Mouse (Mus musculus) heart, postnatal 14 days (tissue): ENCODE data around the gene Lmo7. TPM values are rescaled to one million over a fixed set of nuclear protein-coding genes. Genes with fewer than 3 reads are reported as not detected.

ENCODE experiments used
- DNase-seq, 2 experiments: peaks; one replicate each; pipeline ENCODE4 v3.0.0; 2021 to 2022
- intact Hi-C: fragments of 180-260 bp; cut with DNase I; formaldehyde crosslinking; loops from one replicate; pipeline ENCODE4 v1.15.1; 2025
- total RNA-seq, 2 experiments: library from RNA; stranded (reverse); gene quantifications; 2 replicates each; pipeline ENCODE4 v1.2.3; 2021

Gene Lmo7
- total RNA-seq, 2 experiments from 2014 or later = 375 to 378 TPM

DNA sequence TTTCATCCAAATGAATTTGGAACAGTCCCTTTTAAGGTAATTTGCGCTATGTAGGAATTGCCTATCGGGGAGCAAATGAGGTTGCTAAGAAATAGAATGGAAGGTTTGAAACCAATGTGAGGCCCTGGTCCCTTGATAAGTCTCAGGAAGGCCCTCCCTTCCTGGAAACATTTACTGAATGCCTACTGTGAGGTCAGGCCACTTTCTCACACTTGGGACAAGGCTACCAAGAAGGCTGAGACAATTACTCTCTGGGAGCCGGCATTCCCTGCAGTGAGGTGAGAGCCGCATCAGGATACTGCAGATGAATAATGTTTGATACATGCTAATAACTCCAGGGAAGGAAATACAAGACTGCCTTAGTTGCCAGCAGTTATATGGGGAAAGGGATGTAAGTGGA lies 93.1 kb downstream of the Lmo7 start:
- no peak for DNase-seq
- intact Hi-C loops = no loop called here

DNA sequence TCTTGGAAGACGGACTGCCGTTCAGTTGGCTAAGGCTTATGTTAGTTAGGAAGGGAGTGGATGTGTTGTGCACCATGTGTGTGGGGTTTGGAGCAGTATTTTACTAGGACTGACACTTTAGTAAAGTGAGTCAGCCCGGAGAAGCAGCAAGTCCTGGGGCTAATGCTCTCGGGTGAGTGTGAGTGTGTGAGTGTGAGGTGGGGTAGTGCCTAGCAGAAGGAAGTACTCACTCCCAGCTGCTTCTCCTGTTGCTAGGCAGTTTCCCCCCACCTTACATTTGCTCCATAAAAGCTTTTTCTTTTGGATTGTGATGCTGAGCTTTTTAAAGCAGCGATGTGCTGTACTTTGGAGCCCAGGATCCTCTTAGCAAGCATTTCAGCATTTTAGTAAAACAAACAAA lies 99.9 kb downstream of the Lmo7 start:
- intact Hi-C loops = no loop called here
- no peak for DNase-seq

- DNase-seq = peak; percentile 47
- intact Hi-C loops = no loop called here
Observed at GRCm38 (mm10) chr14:101830116-101830515, 100.4 kb downstream of the Lmo7 start.

GRCm38 (mm10) chr14:101834109-101834508 lies 104.4 kb downstream of the Lmo7 start:
- intact Hi-C loops = no loop called here
- DNase-seq = no peak

DNA sequence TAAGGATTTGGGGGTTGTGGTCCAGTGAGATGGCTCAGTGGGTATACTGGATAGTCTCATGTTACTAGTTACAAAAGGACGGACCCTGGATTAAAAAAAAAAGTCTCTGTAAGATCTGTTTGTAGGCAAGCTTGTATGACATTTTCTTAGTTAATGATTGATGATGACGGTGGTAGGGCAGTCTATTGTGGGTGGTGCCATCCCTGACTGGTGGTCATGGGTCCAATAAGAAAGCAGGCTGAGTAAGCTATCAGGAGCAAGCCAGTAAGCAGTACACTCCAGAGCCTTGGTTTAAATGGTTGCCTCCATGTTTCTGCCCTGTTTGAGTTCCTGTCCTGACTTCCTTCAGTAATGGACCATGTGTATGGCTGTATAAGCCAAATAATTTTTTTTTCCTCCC lies 106.6 kb downstream of the Lmo7 start:
- no peak for DNase-seq
- intact Hi-C loops = no loop called here

DNA sequence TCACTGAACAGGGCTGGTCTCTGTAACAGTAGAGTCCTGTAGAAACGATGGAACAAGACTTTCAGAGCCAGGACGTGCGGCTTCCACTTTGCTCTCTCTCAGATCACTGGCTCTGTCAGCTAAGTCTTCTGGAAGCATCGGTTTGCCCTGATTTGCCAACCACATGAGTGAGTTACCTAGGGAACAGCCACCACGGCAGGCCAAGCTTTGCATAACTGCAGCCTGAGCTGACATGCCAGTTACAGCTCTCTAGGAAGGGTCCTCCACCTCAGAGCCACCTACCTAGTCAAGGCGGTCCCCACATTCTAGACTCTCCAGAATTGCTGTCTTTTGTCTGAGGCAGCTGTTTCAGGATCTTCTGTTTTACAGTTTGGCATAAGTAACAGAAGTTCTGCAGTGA lies 107.4 kb downstream of the Lmo7 start:
- intact Hi-C loops = no loop called here
- no peak for DNase-seq

DNA sequence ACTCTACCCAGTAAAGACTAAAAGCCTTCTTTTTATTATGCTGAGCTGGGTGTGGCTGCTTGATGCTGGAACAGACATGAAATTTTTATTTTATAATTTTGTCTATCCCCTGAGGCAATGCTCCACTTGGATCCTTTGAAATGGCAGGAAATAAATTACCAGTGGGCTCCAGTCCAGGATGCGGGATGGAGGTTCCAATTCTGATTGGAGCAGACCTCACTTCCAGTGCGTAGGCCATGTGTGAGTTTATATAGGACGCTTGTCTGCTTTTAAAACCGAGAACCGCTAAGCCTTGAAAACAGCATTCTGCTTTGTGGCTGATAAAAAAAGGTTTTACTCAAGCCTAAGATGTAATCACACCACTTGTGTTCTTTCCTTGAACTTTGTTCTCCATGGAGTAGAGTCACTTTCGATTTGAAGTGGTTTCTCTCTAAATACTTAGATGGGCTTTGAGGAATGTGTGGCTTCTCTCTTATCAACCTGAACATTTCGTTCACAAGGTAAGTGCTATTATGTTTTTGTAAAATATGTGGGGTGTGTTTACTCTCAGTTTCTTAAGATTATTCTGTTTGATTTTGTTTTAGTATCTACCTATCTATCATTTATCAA lies 108.6 kb downstream of the Lmo7 start:
- no peak for DNase-seq
- intact Hi-C loops = no loop called here

DNA sequence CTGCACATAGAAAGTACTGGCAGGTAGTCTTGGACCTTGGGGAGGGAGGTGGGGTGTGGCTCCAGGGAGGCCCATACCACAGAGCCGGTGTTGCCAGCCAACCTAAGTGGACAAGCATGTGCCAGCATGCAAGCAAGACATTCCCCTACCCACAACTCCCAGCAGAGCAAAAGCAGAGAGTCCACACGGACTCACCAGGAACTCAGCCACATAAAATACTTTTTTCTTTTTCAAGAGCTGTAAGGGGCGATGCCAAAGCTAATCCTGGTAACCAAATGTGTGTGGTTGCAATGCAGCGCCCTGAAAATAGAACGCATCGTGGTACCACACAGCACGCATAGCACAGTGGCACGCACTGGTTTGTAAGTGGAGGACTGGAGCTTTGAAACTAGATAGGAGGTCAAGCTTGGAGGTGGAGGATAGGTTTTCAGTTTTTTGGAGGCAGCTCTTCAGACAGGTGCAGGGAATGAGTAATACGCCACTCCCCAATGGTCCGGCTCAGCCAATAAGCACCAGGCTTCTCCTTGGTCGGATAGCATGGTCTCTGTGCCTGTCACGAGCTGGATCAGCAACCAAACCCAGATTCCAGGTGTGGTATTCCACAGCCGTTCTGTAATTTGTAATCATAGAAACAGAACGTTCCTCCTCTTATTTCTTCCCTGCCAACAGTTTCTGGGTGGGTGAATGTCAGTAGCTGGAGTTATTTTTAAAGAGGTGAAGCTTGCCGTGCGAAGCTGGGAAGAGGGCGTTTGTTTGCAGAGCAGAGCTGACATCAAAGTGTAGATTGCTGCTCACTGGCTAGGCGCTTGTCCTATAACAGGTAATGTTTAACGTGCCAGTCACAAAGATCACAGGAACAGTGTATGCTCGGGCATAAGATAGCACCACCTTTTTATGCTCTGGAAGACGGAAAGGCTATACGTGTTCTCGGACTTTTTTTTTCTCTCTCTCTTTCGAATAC lies 110.3 kb downstream of the Lmo7 start:
- intact Hi-C loops = no loop called here
- peak in 1 of 2 experiments; percentile 46 for DNase-seq

- intact Hi-C loops = no loop called here
Observed at GRCm38 (mm10) chr14:101841271-101841670, 111.5 kb downstream of the Lmo7 start.

GRCm38 (mm10) chr14:101842521-101842920 lies 112.8 kb downstream of the Lmo7 start:
- intact Hi-C loops = loop anchor here (2.0 kb wide), 1 partner anchor 44 kb away; no protein-coding TSS in a partner anchor
- DNase-seq = no peak

More at GRCm38 (mm10) chr14:101841271-101841670, 111.5 kb downstream of the Lmo7 start:
- DNase-seq = no peak

DNA sequence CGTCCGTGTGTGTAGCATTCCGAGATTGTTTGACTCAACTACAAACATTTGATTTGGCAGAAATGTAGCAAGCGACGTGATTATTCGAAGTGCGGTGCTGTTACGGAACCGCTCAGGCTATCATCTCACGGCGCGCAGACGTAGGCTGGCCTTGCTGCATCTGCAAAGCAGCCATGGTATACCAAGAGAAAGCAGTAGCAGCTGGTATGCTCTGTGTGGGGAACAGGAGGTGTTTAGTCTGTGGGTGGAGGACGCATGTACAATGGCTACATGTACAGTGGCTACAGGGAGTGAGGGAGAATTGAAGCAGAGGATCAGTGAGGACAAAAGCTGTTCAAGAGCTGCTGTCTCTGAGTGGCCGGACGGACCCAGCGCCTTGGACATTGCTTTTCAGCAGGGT lies 113.7 kb downstream of the Lmo7 start:
- intact Hi-C loops = loop anchor here (2.0 kb wide), 1 partner anchor 43 kb away; no protein-coding TSS in a partner anchor
- no peak for DNase-seq

DNA sequence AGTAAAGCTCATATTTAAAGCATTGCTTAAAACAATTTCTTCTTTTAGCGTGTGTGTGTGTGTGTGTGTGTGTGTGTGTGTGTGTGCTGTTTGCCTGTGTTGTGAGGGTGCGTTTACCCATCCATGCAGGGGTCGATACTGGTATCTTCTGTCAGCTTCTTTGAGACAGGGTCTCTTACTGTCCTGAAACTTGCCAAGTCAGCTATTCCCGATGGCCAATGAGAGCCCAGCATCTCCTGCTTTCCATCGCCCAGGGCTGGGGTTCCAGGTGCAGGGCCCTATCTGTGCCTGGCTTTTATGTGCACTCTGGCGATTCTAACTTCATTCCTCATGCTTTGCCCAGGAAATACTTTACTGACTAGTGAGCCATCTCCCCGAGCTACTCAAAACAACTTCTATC lies 114.7 kb downstream of the Lmo7 start:
- no peak for DNase-seq
- intact Hi-C loops = no loop called here

DNA sequence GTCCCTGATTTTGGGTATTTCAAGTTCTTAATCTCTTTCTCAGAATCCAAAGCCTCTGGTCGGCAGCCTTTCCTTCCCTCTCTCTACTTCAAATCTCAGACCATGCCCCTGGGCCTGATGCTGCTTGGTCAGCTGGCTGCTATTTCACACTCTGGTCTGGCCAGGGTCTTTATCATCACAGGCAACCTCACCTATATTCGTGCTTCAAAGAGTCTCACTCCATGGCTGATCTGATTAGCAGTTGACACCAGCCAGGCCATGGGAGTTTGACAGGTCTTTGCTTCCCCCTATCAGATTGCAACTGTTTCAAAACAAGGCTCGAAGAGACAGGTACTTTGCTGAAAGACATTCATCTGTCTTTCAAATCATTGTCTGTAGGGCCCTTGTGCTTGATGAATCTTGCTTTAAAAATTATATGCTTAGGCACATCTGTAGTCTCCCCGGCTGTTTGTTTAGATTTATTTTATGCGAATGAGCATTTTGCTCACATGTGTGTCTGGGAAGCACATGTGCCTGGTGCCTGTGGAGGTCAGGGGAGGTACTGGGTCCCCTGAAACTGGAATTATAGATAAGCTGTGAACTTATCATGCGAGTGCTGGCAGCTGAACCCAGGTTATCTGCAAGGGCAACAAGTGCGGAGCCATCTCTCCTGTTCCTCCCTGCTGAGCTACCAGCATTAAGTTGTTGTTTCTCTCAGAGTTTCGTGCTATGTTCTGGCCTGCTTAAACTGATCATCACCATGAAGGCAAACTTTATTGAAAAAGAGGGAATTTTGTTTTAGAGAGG lies 116.5 kb downstream of the Lmo7 start:
- DNase-seq = no peak
- intact Hi-C loops = no loop called here

DNA sequence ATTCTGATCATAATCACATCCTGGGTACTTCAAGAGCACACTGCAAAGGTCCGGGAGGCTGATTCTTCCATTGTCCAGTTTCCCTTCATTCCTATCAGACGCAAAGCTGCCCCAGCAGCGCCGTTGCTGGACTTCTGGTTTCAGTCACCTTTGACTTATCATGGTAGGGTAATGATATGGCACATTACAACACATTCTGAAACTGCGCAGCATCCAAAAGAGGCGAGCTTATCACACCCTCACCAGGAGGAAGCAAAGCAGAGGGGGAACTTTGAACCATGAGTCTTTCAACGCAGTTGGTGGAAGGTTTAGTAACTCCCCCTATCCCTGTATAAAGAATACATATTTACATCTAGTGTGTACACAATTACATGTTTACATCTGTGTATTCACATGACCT lies 117.8 kb downstream of the Lmo7 start:
- no peak for DNase-seq
- intact Hi-C loops = no loop called here

DNA sequence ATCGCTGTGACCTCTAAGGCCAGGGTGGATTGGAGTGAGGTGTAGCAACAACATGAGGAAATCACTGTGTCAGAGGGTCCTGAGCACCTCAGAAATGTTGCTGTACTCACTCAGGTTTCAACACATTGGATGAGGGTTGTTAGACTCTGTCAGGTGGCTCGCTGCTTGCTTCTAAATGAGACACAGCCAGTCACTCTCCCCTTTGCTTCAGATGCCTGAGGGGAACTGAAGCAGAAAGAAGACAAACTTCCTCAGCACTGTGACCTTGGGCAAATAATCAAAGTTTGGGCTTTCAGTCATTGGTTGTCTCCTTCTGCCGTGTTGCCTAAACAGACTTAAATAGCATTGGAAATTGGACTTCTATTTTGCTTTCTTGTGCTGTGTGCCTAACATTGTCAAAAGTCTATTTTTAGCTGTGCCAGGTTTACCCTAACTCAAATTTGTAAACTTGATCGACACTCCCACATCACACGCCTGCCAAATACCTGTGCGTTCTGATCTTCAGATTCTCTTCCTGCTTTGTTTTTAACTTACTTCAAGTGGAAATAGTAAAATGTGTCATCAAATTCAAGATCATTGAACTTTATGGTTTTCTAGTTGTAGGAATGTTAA lies 122.9 kb downstream of the Lmo7 start:
- intact Hi-C loops = no loop called here
- no peak for DNase-seq

- intact Hi-C loops = no loop called here
- DNase-seq = no peak
Observed at GRCm38 (mm10) chr14:101853207-101853606, 123.5 kb downstream of the Lmo7 start.

DNA sequence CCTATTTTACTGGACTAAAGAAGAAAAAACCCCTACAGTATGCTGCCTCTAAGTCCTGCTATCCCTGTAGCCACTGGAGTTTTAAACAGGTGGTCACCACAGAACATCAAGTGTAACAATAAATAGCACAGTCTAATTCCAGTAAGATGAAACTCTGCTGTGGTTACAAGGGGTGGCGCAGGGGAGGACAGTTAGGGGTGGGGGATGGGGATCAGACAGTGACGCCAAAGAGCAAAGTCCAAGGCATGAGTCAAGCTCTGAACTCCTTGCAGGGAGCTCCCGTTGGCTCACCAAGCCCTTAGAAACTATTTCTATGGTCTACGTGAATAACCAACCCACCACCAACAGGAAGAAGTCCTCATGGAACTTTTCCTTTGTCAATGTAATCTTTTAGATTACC lies 124.0 kb downstream of the Lmo7 start:
- intact Hi-C loops = no loop called here
- no peak for DNase-seq

DNA sequence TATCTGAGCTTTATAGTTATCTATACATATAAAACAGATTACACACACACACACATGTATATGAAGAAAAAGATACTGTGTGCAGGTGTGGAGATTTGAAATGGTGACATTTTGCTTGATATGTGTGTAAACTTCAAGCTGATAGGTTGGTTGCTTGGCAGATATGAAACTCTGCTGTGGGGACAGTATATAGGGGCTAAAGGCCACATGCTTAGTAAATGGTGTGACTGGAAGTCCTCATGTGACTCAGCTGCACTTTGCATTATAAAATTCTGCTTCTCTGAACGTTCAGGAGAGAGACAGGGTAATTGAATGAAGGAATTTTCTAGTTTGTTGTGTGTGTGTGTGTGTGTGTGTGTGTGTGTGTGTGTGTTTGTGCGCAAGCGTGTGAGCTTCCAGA lies 124.5 kb downstream of the Lmo7 start:
- DNase-seq = no peak
- intact Hi-C loops = no loop called here

DNA sequence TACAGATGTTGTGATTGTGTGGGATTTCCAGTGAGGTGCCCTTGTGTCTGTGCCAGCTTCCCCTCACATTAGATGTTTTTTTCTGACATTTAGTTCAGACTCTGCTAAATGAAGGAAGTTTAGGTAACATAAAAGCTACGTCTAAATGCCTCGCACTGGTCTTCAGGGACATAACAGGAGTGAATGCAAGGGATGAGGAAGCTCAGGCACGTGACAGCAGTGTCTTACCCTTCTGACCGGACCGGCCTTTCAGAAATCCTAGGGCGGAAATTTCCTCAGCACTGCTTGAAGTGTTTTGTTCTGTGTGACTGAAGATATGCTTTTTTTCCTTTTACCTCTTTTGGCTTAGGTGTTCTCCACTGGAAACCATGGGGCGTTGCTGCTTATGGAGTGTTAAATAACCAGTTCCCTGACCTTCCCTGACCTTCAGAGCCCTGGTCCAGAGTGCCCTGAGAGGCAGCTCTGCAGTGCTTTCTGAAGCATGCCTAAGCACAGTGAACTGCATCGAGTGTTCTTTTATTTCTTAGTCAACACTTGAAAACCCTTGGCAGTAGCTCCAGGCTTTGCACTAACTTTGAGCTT lies 129.6 kb downstream of the Lmo7 start:
- DNase-seq = no peak
- intact Hi-C loops = no loop called here

DNA sequence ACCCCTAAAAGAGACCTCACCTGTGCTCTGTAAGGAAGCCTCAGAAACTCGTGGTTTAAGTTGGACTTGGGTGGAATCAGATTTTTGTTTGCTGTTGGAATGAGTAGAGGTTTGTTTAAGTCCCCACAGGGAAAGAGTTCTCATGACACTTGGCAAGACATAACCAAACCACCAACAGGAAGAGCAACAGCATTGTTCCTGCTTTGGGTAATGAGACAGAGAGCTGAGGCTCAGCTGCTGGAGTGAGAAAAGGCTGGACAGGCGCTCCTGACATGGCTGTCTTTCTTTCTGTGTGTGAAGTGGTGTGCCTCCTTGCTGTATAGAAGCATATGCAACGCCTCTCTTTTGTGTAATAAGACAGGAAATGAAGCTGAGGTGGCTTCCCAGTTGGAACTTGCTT lies 132.3 kb downstream of the Lmo7 start:
- intact Hi-C loops = no loop called here
- DNase-seq = no peak
